Mouse (Mus musculus) layer of hippocampus, adult 9-10 months (tissue): ENCODE results near the gene Spg20.

Source experiments
- DNase-seq: peaks from one replicate; pipeline ENCODE4 v3.0.0; 2022; ENCODE audit warnings: low spot score

Gene Spg20

DNA sequence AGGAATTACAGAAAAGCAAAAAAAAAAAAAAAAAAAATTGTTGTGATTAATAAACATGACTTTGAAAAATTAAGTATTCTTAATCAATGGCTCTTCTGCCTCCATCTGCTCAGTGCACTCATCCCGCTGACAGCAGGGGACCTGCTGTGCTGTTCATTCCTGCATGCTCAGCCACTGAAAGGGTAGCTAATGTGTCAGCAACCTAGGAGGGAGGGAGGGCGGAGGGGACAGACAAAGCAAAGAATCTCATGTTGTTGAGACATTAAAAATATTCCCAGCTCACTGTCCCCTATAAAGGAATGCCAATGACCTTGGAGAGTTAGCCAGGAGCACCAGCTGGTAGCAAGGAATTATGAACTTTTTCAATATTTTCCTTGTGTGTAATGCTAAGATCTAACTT, 13.9 kb upstream of the Spg20 start:
- DNase-seq, result no peak

DNA sequence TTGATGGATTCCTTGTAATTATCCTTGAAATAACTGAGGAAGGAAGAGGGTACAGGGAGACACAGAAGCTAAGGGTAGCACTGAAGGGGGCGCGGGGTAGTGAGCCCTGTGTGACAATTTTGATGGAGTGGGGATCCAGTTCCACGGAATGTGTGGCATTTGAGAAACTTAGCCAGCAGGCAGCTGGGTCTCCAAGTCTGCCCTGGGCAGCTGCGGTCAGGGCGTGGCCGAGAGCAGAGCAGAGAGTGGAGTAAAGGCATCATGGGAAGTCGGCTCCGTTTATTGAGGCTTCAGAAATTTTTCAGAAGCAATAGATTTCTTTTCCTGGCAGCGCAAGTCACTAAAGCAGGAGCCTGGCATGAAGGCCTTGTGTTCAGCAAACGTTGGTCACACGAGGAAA, 12.9 kb upstream of the Spg20 start:
- DNase-seq, result no peak

DNA sequence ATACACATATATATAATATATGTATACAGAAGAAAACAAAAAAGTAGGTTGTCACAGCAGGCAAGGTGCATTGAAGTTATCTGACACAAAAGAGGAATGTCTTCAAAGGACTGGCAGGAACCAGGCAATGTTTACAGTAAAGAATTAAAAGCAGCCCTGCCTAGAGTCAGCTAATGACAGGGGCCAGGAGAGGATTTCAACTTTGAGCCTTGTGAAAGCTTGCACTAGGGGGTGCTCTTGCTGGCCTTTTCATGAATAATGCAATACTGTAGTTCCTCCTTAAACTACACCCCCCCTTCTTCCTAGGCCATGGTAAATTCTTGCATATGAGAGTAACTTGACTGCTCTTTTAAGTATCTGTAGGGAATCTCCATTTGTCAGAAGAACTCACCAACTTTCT, 10.8 kb upstream of the Spg20 start:
- no peak for DNase-seq

DNA sequence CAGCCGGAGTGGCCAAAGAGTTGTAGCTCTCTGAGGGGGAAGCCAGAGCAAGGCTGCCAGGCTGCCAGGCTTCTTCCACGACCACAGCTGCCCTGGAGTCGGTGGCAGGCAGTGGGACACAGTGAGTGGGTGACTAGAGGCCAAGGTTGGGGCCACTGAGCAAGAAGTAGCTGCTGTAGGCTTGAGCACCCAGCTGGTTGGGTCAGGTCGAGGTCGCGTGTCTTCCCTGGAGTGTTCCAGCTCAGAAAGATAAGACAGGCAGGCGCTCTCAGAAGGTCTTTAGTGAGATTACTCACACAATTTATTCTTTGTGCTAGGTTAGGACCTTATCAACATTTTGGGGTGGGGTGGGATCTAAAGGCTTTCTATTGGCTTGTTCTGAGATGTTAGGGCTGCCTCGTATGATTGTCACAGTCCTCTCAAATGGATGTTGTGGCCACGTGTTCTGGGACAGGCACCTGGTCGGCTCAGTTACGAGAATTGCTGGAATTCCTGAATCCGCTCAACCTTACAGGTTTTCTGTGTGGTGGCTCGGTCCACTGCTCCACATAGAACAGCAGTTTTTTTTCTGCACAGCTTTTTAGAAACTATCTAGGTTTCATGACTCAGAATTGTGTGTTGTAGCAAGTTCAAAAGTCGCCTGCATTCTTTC, 6.4 kb upstream of the Spg20 start:
- DNase-seq, result no peak

DNA sequence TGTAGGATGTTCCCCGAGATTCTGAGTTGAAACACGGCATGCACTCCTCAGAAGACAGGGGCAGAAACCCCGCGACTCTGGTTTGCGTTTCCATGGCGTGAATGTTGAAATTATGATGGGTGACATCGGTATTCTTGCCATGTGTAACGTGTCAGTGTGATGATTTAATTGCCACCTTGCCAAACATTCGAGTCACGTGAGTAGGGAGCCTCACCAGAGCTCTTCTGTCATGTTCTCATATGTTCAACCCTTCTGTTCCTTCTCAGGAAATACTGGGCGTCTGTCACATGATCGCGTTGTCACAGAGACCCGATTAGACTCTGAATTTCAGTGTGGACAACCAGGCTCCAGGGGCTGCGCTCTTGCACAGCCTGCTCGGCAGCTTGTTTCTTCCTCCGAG, 5.9 kb upstream of the Spg20 start:
- DNase-seq, result no peak

DNA sequence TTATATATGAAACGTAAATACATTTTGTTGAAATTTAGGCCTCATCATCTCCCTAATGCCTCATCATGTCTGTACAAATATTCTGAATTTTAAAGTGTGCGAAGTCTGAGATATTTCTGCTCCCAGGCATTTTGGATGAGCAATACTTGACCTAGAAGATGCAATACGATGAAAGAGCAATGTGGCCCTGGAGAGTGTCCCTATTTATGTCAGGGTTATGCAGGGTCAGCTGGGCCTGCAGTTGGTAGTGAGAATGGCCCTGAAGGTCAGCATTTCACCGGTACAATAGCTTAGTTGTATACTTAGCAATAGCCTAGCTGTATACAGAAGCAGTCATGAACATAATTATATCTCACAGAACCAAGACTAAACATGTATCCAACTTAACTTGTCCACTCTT, 2.8 kb upstream of the Spg20 start:
- DNase-seq, result no peak

DNA sequence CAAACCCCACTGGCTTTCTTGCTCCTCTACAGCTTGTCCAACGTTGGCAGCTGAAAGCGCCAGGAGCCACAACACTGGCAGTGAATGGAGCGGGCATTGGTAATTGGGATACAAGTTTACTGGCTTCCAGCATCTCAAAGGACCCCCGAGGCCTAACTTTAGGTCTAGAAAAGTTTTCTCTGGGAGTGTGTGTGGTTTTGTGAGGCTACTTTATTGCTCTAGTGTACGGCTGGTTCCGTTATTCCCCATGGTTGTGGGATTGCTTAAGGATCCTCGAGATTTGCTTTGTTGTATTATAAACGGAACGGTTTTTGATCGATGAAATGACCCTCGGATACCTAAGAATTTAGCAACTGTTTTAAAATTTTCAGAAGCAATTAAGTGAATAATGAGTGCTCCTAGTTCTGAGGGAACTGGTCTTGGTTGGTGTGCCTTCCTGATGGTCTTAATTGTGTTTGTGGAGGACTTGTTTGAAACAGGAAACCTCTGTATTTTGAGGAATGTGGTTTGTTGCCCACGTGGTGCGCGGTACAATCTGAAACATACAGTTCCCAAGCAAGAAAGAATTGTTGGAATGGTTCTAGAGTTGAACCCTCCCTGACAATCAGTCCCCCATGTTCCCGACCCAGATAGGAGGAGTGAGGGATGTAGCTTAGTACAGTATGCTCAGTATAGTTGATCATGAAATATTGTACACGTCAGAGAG, 955 bp downstream of the Spg20 start:
- DNase-seq, result no peak

GRCm38 (mm10) chr3:55114313-55115065, 2.6 kb downstream of the Spg20 start:
- no peak for DNase-seq

DNA sequence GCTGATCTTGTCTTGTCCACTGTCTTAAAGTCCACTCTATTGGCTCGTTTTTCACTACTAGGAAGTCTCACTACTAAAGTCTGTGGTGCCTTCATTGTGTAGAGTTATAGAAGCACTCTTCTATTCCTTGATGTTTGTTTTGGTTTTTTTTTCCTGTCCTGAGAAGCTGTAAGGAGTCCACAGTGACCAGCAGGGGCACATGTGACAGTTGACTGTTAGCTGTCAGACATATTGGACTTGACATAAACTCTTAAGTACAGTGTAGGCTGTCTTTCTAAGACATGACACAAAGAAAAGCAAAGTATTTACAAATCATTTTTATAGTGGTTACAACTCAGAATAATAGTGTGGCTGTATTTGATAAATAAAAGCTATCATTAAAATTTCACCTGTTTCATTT, 3.2 kb downstream of the Spg20 start:
- no peak for DNase-seq

DNA sequence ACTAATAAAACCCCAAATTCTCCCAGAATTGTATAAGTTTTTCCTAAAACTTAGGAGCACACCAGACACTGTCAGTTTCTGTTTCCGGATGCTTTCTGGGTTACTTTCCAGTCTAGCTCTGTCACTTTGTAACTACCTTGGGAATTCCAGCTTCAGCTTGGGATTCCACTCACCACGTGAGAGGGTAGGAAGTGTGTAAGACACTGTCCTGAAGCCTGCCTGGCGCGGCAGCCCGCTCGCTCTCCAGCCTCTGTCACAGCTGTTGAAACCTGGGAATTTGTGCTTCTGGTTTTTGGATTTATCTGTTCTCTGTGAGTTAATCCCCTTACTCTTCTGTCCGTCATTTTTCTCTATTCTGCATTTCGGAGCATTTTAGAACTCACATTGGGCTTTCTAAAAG, 4.1 kb downstream of the Spg20 start:
- DNase-seq, result no peak

DNA sequence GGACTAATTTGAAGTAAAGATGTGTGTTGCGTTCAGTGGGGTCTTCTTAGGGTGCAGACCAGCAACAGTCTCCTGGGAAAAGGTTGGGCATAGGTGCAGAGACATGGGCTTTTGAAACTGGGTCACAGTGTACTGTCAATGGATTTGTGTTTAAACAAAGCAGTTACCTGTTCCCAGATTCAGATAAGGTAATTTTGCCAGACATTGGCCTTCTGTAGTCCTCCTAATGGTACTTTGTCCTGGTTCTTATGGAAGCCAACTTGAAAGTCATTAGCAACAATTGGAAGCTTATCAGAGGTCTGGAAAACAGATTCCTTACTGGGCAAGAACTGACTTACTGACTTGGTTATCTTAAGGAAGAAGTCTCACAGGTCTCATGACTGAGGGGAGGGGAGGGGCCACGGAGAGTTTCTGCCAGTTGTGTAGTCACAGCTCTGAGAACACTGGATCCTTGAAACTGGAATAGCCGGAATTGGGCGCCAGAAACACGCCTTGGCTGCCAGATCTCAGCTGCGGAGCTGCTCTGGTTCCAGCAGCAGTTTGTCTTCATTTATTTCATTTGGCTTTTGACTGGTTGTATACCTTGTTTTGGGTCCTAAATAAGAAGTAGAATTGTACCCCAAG, 7.5 kb downstream of the Spg20 start:
- no peak for DNase-seq

- DNase-seq, result no peak
Observed at GRCm38 (mm10) chr3:55122336-55122870, 10.5 kb downstream of the Spg20 start.

DNA sequence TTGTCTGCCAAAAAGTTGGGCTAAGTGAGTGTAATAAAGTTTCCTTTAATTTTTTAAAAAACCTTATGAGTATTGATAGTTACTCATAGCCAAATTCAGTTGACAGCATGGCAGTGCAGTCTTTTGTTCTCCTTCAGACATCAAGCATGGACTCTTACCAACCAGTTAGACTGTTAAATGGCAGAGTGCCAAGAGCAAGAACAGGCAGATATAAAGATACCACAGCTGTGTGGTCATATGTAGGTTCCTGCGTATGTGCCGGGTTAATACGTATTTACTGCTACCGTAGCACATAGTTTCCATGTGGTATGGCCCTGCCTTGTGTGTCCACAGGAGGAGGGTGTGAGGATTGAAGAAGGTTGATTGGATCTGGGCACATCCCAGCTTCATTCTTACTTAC, 11.2 kb downstream of the Spg20 start:
- no peak for DNase-seq

DNA sequence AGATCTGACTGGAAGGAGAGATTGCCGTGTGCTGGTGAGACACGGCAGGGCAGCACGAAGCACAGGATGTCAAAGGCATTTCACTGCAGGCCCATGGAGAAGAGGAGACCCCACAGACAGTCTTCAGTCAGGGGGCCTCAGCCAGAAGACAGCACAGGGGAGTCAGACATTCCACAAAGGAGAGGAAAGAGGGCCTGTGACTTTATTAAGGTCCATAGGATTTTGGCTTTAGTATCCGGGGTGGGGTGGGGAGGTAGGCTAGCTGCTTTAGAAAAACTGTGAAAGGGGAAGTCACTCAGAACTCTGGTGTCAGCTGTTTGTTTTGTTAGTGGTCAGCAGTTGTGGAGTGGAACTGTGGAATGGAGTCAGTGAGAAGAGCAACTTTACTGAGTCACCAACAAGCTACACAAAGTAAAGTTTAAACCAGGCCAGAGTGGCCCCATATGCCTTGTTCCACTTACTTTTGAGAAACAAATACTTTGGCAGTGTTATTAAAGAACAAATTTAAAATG, 17.3 kb downstream of the Spg20 start:
- no peak for DNase-seq

DNA sequence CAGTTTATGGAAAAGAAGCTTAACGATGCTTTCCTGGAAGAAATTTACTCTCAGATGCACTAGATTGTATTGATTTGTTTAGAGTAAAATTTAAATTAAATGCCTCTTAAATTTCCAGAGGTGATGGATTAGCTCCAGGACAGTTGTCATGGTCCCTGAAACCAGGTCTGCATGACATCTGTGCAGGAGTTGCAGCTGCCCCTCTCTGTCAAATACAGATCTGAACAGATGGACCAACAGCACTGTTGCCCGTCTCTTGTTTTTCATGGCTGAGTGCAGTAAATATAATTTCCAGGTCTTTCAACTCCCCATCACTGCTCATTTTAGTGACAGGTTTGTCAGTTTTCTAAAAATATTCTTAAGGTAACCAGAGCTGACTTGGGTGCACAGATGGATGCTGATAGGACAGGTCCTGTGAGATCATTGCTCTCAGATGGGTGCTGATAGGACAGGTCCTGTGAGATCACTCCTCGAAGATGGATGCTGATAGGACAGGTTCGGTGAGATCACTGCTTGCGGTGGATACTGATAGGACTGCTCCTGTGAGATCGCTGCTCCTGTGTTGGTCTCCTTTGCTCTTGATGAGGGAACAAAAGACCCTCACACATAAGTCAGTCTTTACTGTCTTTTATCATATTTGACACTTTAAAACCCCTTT, 19.8 kb downstream of the Spg20 start:
- no peak for DNase-seq

GRCm38 (mm10) chr3:55137039-55137438, 25.1 kb downstream of the Spg20 start, which contains the start of gene Ccdc169:
TSS of gene Ccdc169 (plus strand) at chr3:55137339.
- no peak for DNase-seq

GRCm38 (mm10) chr3:55139837-55140236, 27.9 kb downstream of the Spg20 start:
- no peak for DNase-seq

DNA sequence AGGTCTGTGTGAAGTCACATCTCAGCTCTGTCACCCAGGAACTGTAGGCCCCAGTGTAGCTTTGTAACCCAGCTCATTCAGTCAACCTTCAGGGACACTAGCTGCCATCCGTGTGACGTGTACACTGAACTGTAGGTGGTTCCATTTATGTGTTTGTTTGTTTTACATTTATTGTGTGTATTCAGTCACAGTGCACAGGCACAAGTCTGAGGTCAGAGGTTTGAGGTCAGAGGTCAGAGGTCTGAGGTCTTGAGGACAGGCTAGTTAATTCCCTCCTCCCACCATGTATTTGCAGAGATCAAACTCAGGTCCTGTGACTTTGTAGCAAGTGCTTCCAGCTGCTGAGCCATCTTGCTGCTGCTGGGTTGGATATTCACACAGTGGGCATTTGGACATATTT, 29.5 kb downstream of the Spg20 start:
- DNase-seq, result no peak

GRCm38 (mm10) chr3:55144916-55145315, 33.0 kb downstream of the Spg20 start:
- DNase-seq, result no peak

DNA sequence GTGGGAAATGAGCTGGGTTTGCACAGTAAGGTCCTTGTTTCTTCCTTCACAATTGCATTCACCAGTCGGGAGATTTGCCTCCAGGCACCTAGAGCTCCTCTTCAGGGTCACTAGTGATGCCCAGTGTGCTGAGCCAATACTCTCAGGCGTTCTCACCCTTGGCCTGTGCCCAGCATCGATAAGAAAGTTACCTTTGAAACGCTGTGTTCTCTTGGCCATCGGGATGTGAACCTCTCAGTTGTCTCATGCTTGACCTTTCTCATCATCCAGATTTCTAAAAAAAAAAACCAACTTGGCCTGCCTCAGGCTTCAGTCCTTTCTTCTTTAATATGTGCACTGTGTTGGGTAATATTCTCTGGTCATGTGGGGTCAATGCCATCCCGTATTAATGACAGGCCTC, 34.5 kb downstream of the Spg20 start:
- no peak for DNase-seq

- DNase-seq, result no peak
Observed at GRCm38 (mm10) chr3:55147156-55147555, 35.2 kb downstream of the Spg20 start.

- DNase-seq, result no peak
Observed at GRCm38 (mm10) chr3:55148091-55148490, 36.2 kb downstream of the Spg20 start.
